Mouse (Mus musculus): ENCODE data around the gene Rab7b. TPM values are rescaled to one million over a fixed set of nuclear protein-coding genes. Genes with fewer than 3 reads are reported as not detected.

Rab7b gene
- polyA plus RNA-seq, 1 experiment from 2014 or later: 2.1 TPM

GRCm38 (mm10) chr1:131703482-131703881 lies 15.0 kb downstream of the Rab7b start:
- H3K4me3 ChIP-seq (ENCODE audit: low read length): no peak overlapping the region
- no peak overlapping the region for H3K4me2 ChIP-seq (replicated peaks; ENCODE audit: low read depth, low read length)
- no peak overlapping the region for H3K27ac ChIP-seq (ENCODE audit: low read length)
- H3K27me3 ChIP-seq (ENCODE audit: insufficient read depth, low read length): no peaks in the 10 kb centered on the region
- no peak for ATAC-seq (ENCODE audit: low FRiP score, low TSS enrichment)
- WGBS: 80% methylated on average over 2 of the region's 2 CpGs
- no peaks in the 10 kb centered on the region for H3K36me3 ChIP-seq (ENCODE audit: insufficient read depth, low read length)
- H3K4me1 ChIP-seq (ENCODE audit: insufficient read depth, low read length): no peaks in the 10 kb centered on the region
- H3K9ac ChIP-seq (replicated peaks; ENCODE audit: low read length): no peak overlapping the region
- H3K9me3 ChIP-seq (ENCODE audit: low read length): no peaks in the 10 kb centered on the region

- no peak for ATAC-seq (ENCODE audit: low FRiP score, low TSS enrichment)
- H3K9me3 ChIP-seq (ENCODE audit: low read length): no peaks in the 10 kb centered on the region
- no peak overlapping the region for H3K4me2 ChIP-seq (replicated peaks; ENCODE audit: low read depth, low read length)
- no peaks in the 10 kb centered on the region for H3K36me3 ChIP-seq (ENCODE audit: insufficient read depth, low read length)
- H3K27ac ChIP-seq (ENCODE audit: low read length): no peak overlapping the region
- H3K27me3 ChIP-seq (ENCODE audit: insufficient read depth, low read length): no peaks in the 10 kb centered on the region
- 18% methylated on average over 4 of the region's 4 CpGs for WGBS
- H3K4me3 ChIP-seq (ENCODE audit: low read length): no peak overlapping the region
- H3K4me1 ChIP-seq (ENCODE audit: insufficient read depth, low read length): no peaks in the 10 kb centered on the region
- H3K9ac ChIP-seq (replicated peaks; ENCODE audit: low read length): no peak overlapping the region
These were observed 19.8 kb downstream of the Rab7b start for GRCm38 (mm10) chr1:131708338-131708737.

- no peak for ATAC-seq (ENCODE audit: low FRiP score, low TSS enrichment)
- no peaks in the 10 kb centered on the region for H3K27me3 ChIP-seq (ENCODE audit: insufficient read depth, low read length)
These were observed 23.0 kb downstream of the Rab7b start for GRCm38 (mm10) chr1:131711518-131711917.

GRCm38 (mm10) chr1:131712386-131712785 lies 23.9 kb downstream of the Rab7b start:
- H3K9me3 ChIP-seq (ENCODE audit: low read length): no peaks in the 10 kb centered on the region
- H3K9ac ChIP-seq (replicated peaks; ENCODE audit: low read length): no peak overlapping the region
- no peak overlapping the region for H3K4me3 ChIP-seq (ENCODE audit: low read length)
- no peaks in the 10 kb centered on the region for H3K36me3 ChIP-seq (ENCODE audit: insufficient read depth, low read length)
- H3K4me1 ChIP-seq (ENCODE audit: insufficient read depth, low read length): no peaks in the 10 kb centered on the region
- no peak overlapping the region for H3K27ac ChIP-seq (ENCODE audit: low read length)
- H3K4me2 ChIP-seq (replicated peaks; ENCODE audit: low read depth, low read length): no peak overlapping the region
- no peaks in the 10 kb centered on the region for H3K27me3 ChIP-seq (ENCODE audit: insufficient read depth, low read length)
- 30% methylated on average over 2 of the region's 2 CpGs for WGBS
- ATAC-seq (ENCODE audit: low FRiP score, low TSS enrichment): peak; percentile 56; the same call in 1 of the 2 replicates

More at GRCm38 (mm10) chr1:131711518-131711917, 23.0 kb downstream of the Rab7b start:
- Histone ChIP-seq H3K9me3 (ENCODE audit: low read length) (no peaks in the 10 kb centered on the region), H3K4me2 (replicated peaks; ENCODE audit: low read depth, low read length) (no peak overlapping the region), H3K4me1 (ENCODE audit: insufficient read depth, low read length) (no peaks in the 10 kb centered on the region), H3K4me3 (ENCODE audit: low read length) (no peak overlapping the region), H3K36me3 (ENCODE audit: insufficient read depth, low read length) (no peaks in the 10 kb centered on the region), H3K27ac (ENCODE audit: low read length) (no peak overlapping the region), H3K9ac (replicated peaks; ENCODE audit: low read length) (no peak overlapping the region)
- WGBS: 75% methylated on average over 10 of the region's 10 CpGs

- Histone ChIP-seq H3K4me2 (replicated peaks; ENCODE audit: low read depth, low read length) (no peak overlapping the region), H3K36me3 (ENCODE audit: insufficient read depth, low read length) (no peaks in the 10 kb centered on the region), H3K27me3 (ENCODE audit: insufficient read depth, low read length) (no peaks in the 10 kb centered on the region), H3K4me1 (ENCODE audit: insufficient read depth, low read length) (no peaks in the 10 kb centered on the region), H3K4me3 (ENCODE audit: low read length) (no peak overlapping the region), H3K27ac (ENCODE audit: low read length) (no peak overlapping the region), H3K9me3 (ENCODE audit: low read length) (no peaks in the 10 kb centered on the region), H3K9ac (replicated peaks; ENCODE audit: low read length) (no peak overlapping the region)
- 67% methylated on average over 20 of the region's 20 CpGs for WGBS
- no peak for ATAC-seq (ENCODE audit: low FRiP score, low TSS enrichment)
These were observed 26.2 kb downstream of the Rab7b start for GRCm38 (mm10) chr1:131714388-131715337.

GRCm38 (mm10) chr1:131718952-131719694 lies 30.6 kb downstream of the Rab7b start:
- no peak overlapping the region for H3K27ac ChIP-seq (ENCODE audit: low read length)
- no peaks in the 10 kb centered on the region for H3K9me3 ChIP-seq (ENCODE audit: low read length)
- no peak overlapping the region for H3K4me2 ChIP-seq (replicated peaks; ENCODE audit: low read depth, low read length)
- H3K36me3 ChIP-seq (ENCODE audit: insufficient read depth, low read length): no peaks in the 10 kb centered on the region
- H3K27me3 ChIP-seq (ENCODE audit: insufficient read depth, low read length): no peaks in the 10 kb centered on the region
- WGBS: 65% methylated on average over 16 of the region's 16 CpGs
- no peak overlapping the region for H3K4me3 ChIP-seq (ENCODE audit: low read length)
- H3K9ac ChIP-seq (replicated peaks; ENCODE audit: low read length): no peak overlapping the region
- H3K4me1 ChIP-seq (ENCODE audit: insufficient read depth, low read length): no peaks in the 10 kb centered on the region
- ATAC-seq (ENCODE audit: low FRiP score, low TSS enrichment): no peak

- H3K9me3 ChIP-seq (ENCODE audit: low read length): no peaks in the 10 kb centered on the region
- 73% methylated on average over 3 of the region's 3 CpGs for WGBS
- no peak for ATAC-seq (ENCODE audit: low FRiP score, low TSS enrichment)
- H3K4me3 ChIP-seq (ENCODE audit: low read length): no peak overlapping the region
- no peaks in the 10 kb centered on the region for H3K27me3 ChIP-seq (ENCODE audit: insufficient read depth, low read length)
- no peak overlapping the region for H3K4me2 ChIP-seq (replicated peaks; ENCODE audit: low read depth, low read length)
- no peak overlapping the region for H3K27ac ChIP-seq (ENCODE audit: low read length)
- H3K9ac ChIP-seq (replicated peaks; ENCODE audit: low read length): no peak overlapping the region
- H3K4me1 ChIP-seq (ENCODE audit: insufficient read depth, low read length): no peaks in the 10 kb centered on the region
- H3K36me3 ChIP-seq (ENCODE audit: insufficient read depth, low read length): no peaks in the 10 kb centered on the region
These were observed 33.5 kb downstream of the Rab7b start for GRCm38 (mm10) chr1:131721989-131722388.

GRCm38 (mm10) chr1:131723549-131723948 lies 35.1 kb downstream of the Rab7b start:
- no peaks in the 10 kb centered on the region for H3K27me3 ChIP-seq (ENCODE audit: insufficient read depth, low read length)
- no peak overlapping the region for H3K4me2 ChIP-seq (replicated peaks; ENCODE audit: low read depth, low read length)
- no peak overlapping the region for H3K27ac ChIP-seq (ENCODE audit: low read length)
- WGBS: 79% methylated on average over 4 of the region's 4 CpGs
- H3K4me3 ChIP-seq (ENCODE audit: low read length): no peak overlapping the region
- no peak overlapping the region for H3K9ac ChIP-seq (replicated peaks; ENCODE audit: low read length)
- no peaks in the 10 kb centered on the region for H3K36me3 ChIP-seq (ENCODE audit: insufficient read depth, low read length)
- ATAC-seq (ENCODE audit: low FRiP score, low TSS enrichment): no peak
- H3K9me3 ChIP-seq (ENCODE audit: low read length): no peaks in the 10 kb centered on the region
- no peaks in the 10 kb centered on the region for H3K4me1 ChIP-seq (ENCODE audit: insufficient read depth, low read length)

- no peak overlapping the region for H3K9ac ChIP-seq (replicated peaks; ENCODE audit: low read length)
- no peak overlapping the region for H3K4me3 ChIP-seq (ENCODE audit: low read length)
- H3K36me3 ChIP-seq (ENCODE audit: insufficient read depth, low read length): no peaks in the 10 kb centered on the region
- WGBS: 61% methylated on average over 6 of the region's 6 CpGs
- H3K27ac ChIP-seq (ENCODE audit: low read length): no peak overlapping the region
- peaks cover 11% of the 10 kb centered on the region; the same call in 1 of the 2 replicates for H3K4me1 ChIP-seq (ENCODE audit: insufficient read depth, low read length)
- no peaks in the 10 kb centered on the region for H3K9me3 ChIP-seq (ENCODE audit: low read length)
- no peaks in the 10 kb centered on the region for H3K27me3 ChIP-seq (ENCODE audit: insufficient read depth, low read length)
- no peak overlapping the region for H3K4me2 ChIP-seq (replicated peaks; ENCODE audit: low read depth, low read length)
- ATAC-seq (ENCODE audit: low FRiP score, low TSS enrichment): no peak
These were observed 38.1 kb downstream of the Rab7b start for GRCm38 (mm10) chr1:131726586-131726985.

Data from kidney, embryonic 16.5 days (tissue).